Mouse (Mus musculus): Measurements from ENCODE around the gene Six3. TPM values are rescaled to one million over a fixed set of nuclear protein-coding genes. Genes with fewer than 3 reads are reported as not detected.

The Six3 gene
- polyA plus RNA-seq, 1 experiment from 2014 or later, result not detected

- Histone ChIP-seq H3K27ac (replicated peaks) (no peak overlapping the region), H3K27me3 (ENCODE audit: control insufficient read depth, insufficient read depth, low read length) (peaks cover 55% of the 10 kb centered on the region), H3K4me1 (replicated peaks; ENCODE audit: control insufficient read depth, insufficient read depth) (no peaks in the 10 kb centered on the region), H3K9ac (ENCODE audit: low read length) (no peak overlapping the region), H3K36me3 (ENCODE audit: control insufficient read depth, insufficient read depth, low read length) (no peaks in the 10 kb centered on the region), H3K4me3 (ENCODE audit: low read depth, low read length) (no peak overlapping the region), H3K9me3 (ENCODE audit: control insufficient read depth, low read length) (no peaks in the 10 kb centered on the region), H3K4me2 (replicated peaks; ENCODE audit: low read depth) (no peak overlapping the region)
- no peak for DNase-seq (ENCODE audit: low spot score)
- ATAC-seq (ENCODE audit: low FRiP score, low TSS enrichment), result no peak
- TF ChIP-seq CTCF (IDR thresholded peaks at IDR 0.05; ENCODE audit: low read depth) (no peak), EP300 (optimal IDR thresholded peaks at IDR 0.05) (no peak)
- WGBS, result 5% methylated on average over 13 of the region's 13 CpGs
These were observed 3.6 kb upstream of the Six3 start for GRCm38 (mm10) chr17:85609621-85610392.

GRCm38 (mm10) chr17:85610393-85611115, 2.9 kb upstream of the Six3 start:
- H3K9ac ChIP-seq (ENCODE audit: low read length), result no peak overlapping the region
- no peak for DNase-seq (ENCODE audit: low spot score)
- no peak overlapping the region for H3K4me3 ChIP-seq (ENCODE audit: low read depth, low read length)
- H3K27ac ChIP-seq (replicated peaks), result no peak overlapping the region
- TF ChIP-seq CTCF (IDR thresholded peaks at IDR 0.05; ENCODE audit: low read depth) (no peak), EP300 (optimal IDR thresholded peaks at IDR 0.05) (no peak)
- ATAC-seq (ENCODE audit: low FRiP score, low TSS enrichment), result no peak
- WGBS, result 6% methylated on average over 11 of the region's 11 CpGs
- H3K9me3 ChIP-seq (ENCODE audit: control insufficient read depth, low read length), result no peaks in the 10 kb centered on the region
- H3K4me1 ChIP-seq (replicated peaks; ENCODE audit: control insufficient read depth, insufficient read depth), result no peaks in the 10 kb centered on the region
- peaks cover 61% of the 10 kb centered on the region for H3K27me3 ChIP-seq (ENCODE audit: control insufficient read depth, insufficient read depth, low read length)
- no peaks in the 10 kb centered on the region for H3K36me3 ChIP-seq (ENCODE audit: control insufficient read depth, insufficient read depth, low read length)
- H3K4me2 ChIP-seq (replicated peaks; ENCODE audit: low read depth), result no peak overlapping the region

GRCm38 (mm10) chr17:85611521-85612515, 1.6 kb upstream of the Six3 start:
- TF ChIP-seq EP300 (optimal IDR thresholded peaks at IDR 0.05) (no peak), CTCF (IDR thresholded peaks at IDR 0.05; ENCODE audit: low read depth) (no peak)

GRCm38 (mm10) chr17:85612526-85613265, 712 bp upstream of the Six3 start:
- no peak for DNase-seq (ENCODE audit: low spot score)
- 2% methylated on average over 31 of the region's 31 CpGs for WGBS

More at GRCm38 (mm10) chr17:85611521-85612515, 1.6 kb upstream of the Six3 start:
- no peak overlapping the region for H3K27ac ChIP-seq (replicated peaks)
- H3K4me3 ChIP-seq (ENCODE audit: low read depth, low read length), result no peak overlapping the region
- H3K4me2 ChIP-seq (replicated peaks; ENCODE audit: low read depth), result no peak overlapping the region
- ATAC-seq (ENCODE audit: low FRiP score, low TSS enrichment), result no peak
- 4% methylated on average over 19 of the region's 19 CpGs for WGBS
- H3K36me3 ChIP-seq (ENCODE audit: control insufficient read depth, insufficient read depth, low read length), result no peaks in the 10 kb centered on the region
- no peak for DNase-seq (ENCODE audit: low spot score)
- no peaks in the 10 kb centered on the region for H3K4me1 ChIP-seq (replicated peaks; ENCODE audit: control insufficient read depth, insufficient read depth)
- H3K9me3 ChIP-seq (ENCODE audit: control insufficient read depth, low read length), result no peaks in the 10 kb centered on the region
- peaks cover 65% of the 10 kb centered on the region for H3K27me3 ChIP-seq (ENCODE audit: control insufficient read depth, insufficient read depth, low read length)
- no peak overlapping the region for H3K9ac ChIP-seq (ENCODE audit: low read length)

More at GRCm38 (mm10) chr17:85612526-85613265, 712 bp upstream of the Six3 start:
- no peak for ATAC-seq (ENCODE audit: low FRiP score, low TSS enrichment)
- Histone ChIP-seq H3K4me1 (replicated peaks; ENCODE audit: control insufficient read depth, insufficient read depth) (no peaks in the 10 kb centered on the region), H3K9ac (ENCODE audit: low read length) (no peak overlapping the region), H3K4me2 (replicated peaks; ENCODE audit: low read depth) (no peak overlapping the region), H3K9me3 (ENCODE audit: control insufficient read depth, low read length) (no peaks in the 10 kb centered on the region), H3K27me3 (ENCODE audit: control insufficient read depth, insufficient read depth, low read length) (peaks cover 71% of the 10 kb centered on the region), H3K27ac (replicated peaks) (no peak overlapping the region), H3K4me3 (ENCODE audit: low read depth, low read length) (no peak overlapping the region), H3K36me3 (ENCODE audit: control insufficient read depth, insufficient read depth, low read length) (no peaks in the 10 kb centered on the region)
- TF ChIP-seq CTCF (IDR thresholded peaks at IDR 0.05; ENCODE audit: low read depth) (no peak), EP300 (optimal IDR thresholded peaks at IDR 0.05) (no peak)

Measured in stomach, postnatal 0 days (tissue).